Mouse (Mus musculus): ENCODE data around the gene Serpina3m. TPM values are rescaled to one million over a fixed set of nuclear protein-coding genes. Genes with fewer than 3 reads are reported as not detected.
"Not testable (repeated sequence)": the region's sequence is repeated elsewhere in the genome, so short reads cannot be mapped to it uniquely, and the experiment has no call there.

The Serpina3m gene
- polyA plus RNA-seq, 1 experiment from 2014 or later = not detected

DNA sequence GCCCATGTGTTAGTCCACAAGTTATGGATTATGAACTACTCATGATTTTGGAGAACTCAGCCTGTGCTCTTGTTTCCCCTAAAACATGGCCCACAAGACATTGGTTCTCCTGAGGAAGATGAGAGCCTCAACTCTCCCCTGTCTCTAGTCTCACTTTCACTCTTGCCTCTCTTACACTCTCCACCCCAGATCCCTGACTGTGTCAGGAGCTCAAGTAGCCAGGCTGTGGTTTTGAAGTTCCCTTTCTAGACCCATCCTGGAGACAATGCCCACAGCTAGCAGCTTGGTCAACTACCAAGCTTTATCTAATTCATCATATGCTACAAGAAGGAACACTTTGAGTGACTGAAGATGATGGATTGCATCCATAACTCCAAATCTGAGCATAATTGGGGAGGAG lies 4.2 kb downstream of the Serpina3m start:
- H3K36me3 ChIP-seq (ENCODE audit: control insufficient read depth, insufficient read depth, low read length); H3K27ac ChIP-seq (ENCODE audit: low read length); H3K4me1 ChIP-seq (ENCODE audit: control insufficient read depth, insufficient read depth, low read length); ATAC-seq; H3K4me3 ChIP-seq (ENCODE audit: low read length); H3K9ac ChIP-seq (ENCODE audit: low read depth, low read length); H3K27me3 ChIP-seq (replicated peaks; ENCODE audit: control insufficient read depth, insufficient read depth, low read length); H3K4me2 ChIP-seq (ENCODE audit: low read depth, low read length); H3K9me3 ChIP-seq (ENCODE audit: control insufficient read depth, low read length): not testable (repeated sequence)

DNA sequence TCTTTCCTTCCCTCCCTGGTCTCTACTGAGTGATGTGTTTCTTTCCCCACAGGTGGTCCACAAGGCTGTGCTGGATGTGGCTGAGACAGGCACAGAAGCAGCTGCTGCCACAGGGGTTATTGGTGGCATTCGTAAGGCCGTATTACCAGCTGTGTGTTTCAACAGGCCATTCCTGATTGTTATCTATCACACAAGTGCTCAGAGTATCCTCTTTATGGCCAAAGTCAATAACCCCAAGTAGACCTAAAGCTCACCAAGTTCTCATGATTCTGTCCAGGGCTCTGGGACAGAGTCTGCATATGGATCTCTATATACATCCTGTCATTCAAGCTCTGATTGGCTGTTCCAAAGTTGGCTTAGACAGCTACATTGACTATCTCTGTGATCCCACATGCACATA lies 6.9 kb downstream of the Serpina3m start:
- H3K36me3 ChIP-seq (ENCODE audit: control insufficient read depth, insufficient read depth, low read length) = no peaks in the 10 kb centered on the region
- ATAC-seq = no peak
- WGBS = 70% methylated on average over 2 of the region's 2 CpGs
- no peaks in the 10 kb centered on the region for H3K9me3 ChIP-seq (ENCODE audit: control insufficient read depth, low read length)
- no peak overlapping the region for H3K4me2 ChIP-seq (ENCODE audit: low read depth, low read length)
- H3K4me3 ChIP-seq (ENCODE audit: low read length) = no peak overlapping the region
- no peak overlapping the region for H3K9ac ChIP-seq (ENCODE audit: low read depth, low read length)
- H3K4me1 ChIP-seq (ENCODE audit: control insufficient read depth, insufficient read depth, low read length) = no peaks in the 10 kb centered on the region
- no peak overlapping the region for H3K27ac ChIP-seq (ENCODE audit: low read length)
- no peaks in the 10 kb centered on the region for H3K27me3 ChIP-seq (replicated peaks; ENCODE audit: control insufficient read depth, insufficient read depth, low read length)

- no peaks in the 10 kb centered on the region for H3K36me3 ChIP-seq (ENCODE audit: control insufficient read depth, insufficient read depth, low read length)
- H3K4me1 ChIP-seq (ENCODE audit: control insufficient read depth, insufficient read depth, low read length) = no peaks in the 10 kb centered on the region
- H3K27me3 ChIP-seq (replicated peaks; ENCODE audit: control insufficient read depth, insufficient read depth, low read length) = no peaks in the 10 kb centered on the region
- no peak overlapping the region for H3K4me2 ChIP-seq (ENCODE audit: low read depth, low read length)
- H3K9ac ChIP-seq (ENCODE audit: low read depth, low read length) = no peak overlapping the region
- H3K9me3 ChIP-seq (ENCODE audit: control insufficient read depth, low read length) = no peaks in the 10 kb centered on the region
- H3K27ac ChIP-seq (ENCODE audit: low read length) = no peak overlapping the region
- no peak for ATAC-seq
- H3K4me3 ChIP-seq (ENCODE audit: low read length) = no peak overlapping the region
These were observed 7.4 kb downstream of the Serpina3m start for GRCm38 (mm10) chr12:104345707-104346106.

DNA sequence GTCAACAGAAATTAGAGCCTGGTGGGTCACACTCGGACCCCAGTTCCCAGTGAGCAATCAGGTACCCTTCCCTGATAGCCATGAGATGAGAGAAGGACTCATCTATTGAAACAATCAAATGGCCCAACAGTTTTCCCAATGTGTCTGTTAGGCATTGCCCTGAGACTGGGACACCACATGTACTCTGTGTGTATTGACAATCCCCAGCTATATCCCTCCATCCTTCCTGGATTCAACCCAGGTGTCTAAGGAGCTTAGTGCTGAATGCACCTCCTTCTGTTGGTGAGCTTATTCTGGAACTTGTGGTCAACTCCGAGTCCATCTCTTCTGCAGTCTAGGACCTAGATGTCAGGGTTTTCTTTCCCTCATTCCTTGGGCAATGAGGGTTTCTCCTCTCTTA lies 8.8 kb downstream of the Serpina3m start:
- H3K4me3 ChIP-seq (ENCODE audit: low read length) = no peak overlapping the region
- H3K9me3 ChIP-seq (ENCODE audit: control insufficient read depth, low read length) = no peaks in the 10 kb centered on the region
- WGBS = 88% methylated on average over 2 of the region's 2 CpGs
- no peak overlapping the region for H3K9ac ChIP-seq (ENCODE audit: low read depth, low read length)
- no peak overlapping the region for H3K4me2 ChIP-seq (ENCODE audit: low read depth, low read length)
- H3K4me1 ChIP-seq (ENCODE audit: control insufficient read depth, insufficient read depth, low read length) = no peaks in the 10 kb centered on the region
- ATAC-seq = no peak
- no peaks in the 10 kb centered on the region for H3K36me3 ChIP-seq (ENCODE audit: control insufficient read depth, insufficient read depth, low read length)
- H3K27ac ChIP-seq (ENCODE audit: low read length) = no peak overlapping the region
- H3K27me3 ChIP-seq (replicated peaks; ENCODE audit: control insufficient read depth, insufficient read depth, low read length) = no peaks in the 10 kb centered on the region

GRCm38 (mm10) chr12:104351812-104352211 lies 13.5 kb downstream of the Serpina3m start:
- not testable (repeated sequence) for H3K9ac ChIP-seq (ENCODE audit: low read depth, low read length); H3K4me3 ChIP-seq (ENCODE audit: low read length); H3K36me3 ChIP-seq (ENCODE audit: control insufficient read depth, insufficient read depth, low read length); H3K4me2 ChIP-seq (ENCODE audit: low read depth, low read length); H3K27ac ChIP-seq (ENCODE audit: low read length); H3K4me1 ChIP-seq (ENCODE audit: control insufficient read depth, insufficient read depth, low read length); H3K27me3 ChIP-seq (replicated peaks; ENCODE audit: control insufficient read depth, insufficient read depth, low read length); H3K9me3 ChIP-seq (ENCODE audit: control insufficient read depth, low read length); ATAC-seq
- whole genome bisulfite sequencing = 33% methylated on average over 3 of the region's 3 CpGs

GRCm38 (mm10) chr12:104356006-104356405 lies 17.7 kb downstream of the Serpina3m start:
- Histone ChIP-seq H3K9ac (ENCODE audit: low read depth, low read length) (no peak overlapping the region), H3K4me1 (ENCODE audit: control insufficient read depth, insufficient read depth, low read length) (no peaks in the 10 kb centered on the region), H3K36me3 (ENCODE audit: control insufficient read depth, insufficient read depth, low read length) (no peaks in the 10 kb centered on the region), H3K4me2 (ENCODE audit: low read depth, low read length) (no peak overlapping the region), H3K27me3 (replicated peaks; ENCODE audit: control insufficient read depth, insufficient read depth, low read length) (no peaks in the 10 kb centered on the region), H3K9me3 (ENCODE audit: control insufficient read depth, low read length) (no peaks in the 10 kb centered on the region), H3K4me3 (ENCODE audit: low read length) (no peak overlapping the region), H3K27ac (ENCODE audit: low read length) (no peak overlapping the region)
- no peak for ATAC-seq
- 80% methylated on average over 3 of the region's 3 CpGs for WGBS

DNA sequence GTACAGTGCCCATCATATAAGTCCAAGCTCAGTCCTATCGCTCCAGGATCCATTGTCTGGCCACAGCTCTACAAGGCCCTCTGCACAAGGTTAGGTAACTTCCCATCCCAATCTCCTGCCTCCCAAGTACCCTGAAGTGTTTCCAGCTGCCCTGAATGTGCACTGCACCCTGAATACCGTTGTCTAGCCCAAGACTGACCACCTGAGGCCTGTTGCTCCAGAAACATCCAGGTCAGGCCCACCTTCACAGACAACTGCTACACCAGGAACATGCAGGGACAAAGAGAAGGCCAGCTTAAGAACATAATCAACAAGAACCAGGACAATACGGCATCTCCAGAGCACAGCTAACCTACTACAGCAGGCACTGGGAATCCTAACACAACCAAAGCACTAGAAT lies 31.7 kb downstream of the Serpina3m start:
- no peak overlapping the region for H3K9ac ChIP-seq (ENCODE audit: low read depth, low read length)
- H3K4me3 ChIP-seq (ENCODE audit: low read length) = no peak overlapping the region
- H3K27me3 ChIP-seq (replicated peaks; ENCODE audit: control insufficient read depth, insufficient read depth, low read length) = no peaks in the 10 kb centered on the region
- 86% methylated on average over 3 of the region's 3 CpGs for WGBS
- H3K27ac ChIP-seq (ENCODE audit: low read length) = no peak overlapping the region
- H3K4me2 ChIP-seq (ENCODE audit: low read depth, low read length) = no peak overlapping the region
- H3K9me3 ChIP-seq (ENCODE audit: control insufficient read depth, low read length) = no peaks in the 10 kb centered on the region
- no peak for ATAC-seq
- H3K36me3 ChIP-seq (ENCODE audit: control insufficient read depth, insufficient read depth, low read length) = no peaks in the 10 kb centered on the region
- H3K4me1 ChIP-seq (ENCODE audit: control insufficient read depth, insufficient read depth, low read length) = no peaks in the 10 kb centered on the region

DNA sequence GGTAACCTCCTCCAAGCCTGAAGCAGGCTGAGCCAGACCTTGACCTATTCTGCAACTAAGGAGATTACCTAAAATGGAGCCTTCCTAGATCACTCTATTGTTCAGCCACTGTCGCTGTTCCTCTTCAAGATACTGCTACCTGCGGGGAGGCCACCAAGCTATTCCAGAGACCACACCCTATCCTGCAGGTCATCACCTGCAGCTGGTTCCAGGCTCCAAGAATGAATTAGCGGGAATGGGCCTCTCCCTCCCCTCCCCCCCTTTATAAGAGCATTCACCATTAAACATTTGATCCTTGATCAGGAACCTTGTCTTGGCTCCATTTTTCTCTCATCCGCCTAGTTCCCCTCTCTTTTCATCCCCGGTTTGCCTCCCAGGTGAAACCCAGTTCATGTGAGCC lies 38.9 kb downstream of the Serpina3m start:
- not testable (repeated sequence) for H3K4me3 ChIP-seq (ENCODE audit: low read length); H3K36me3 ChIP-seq (ENCODE audit: control insufficient read depth, insufficient read depth, low read length); H3K27ac ChIP-seq (ENCODE audit: low read length); H3K4me2 ChIP-seq (ENCODE audit: low read depth, low read length); ATAC-seq; H3K9me3 ChIP-seq (ENCODE audit: control insufficient read depth, low read length); H3K4me1 ChIP-seq (ENCODE audit: control insufficient read depth, insufficient read depth, low read length); H3K9ac ChIP-seq (ENCODE audit: low read depth, low read length); H3K27me3 ChIP-seq (replicated peaks; ENCODE audit: control insufficient read depth, insufficient read depth, low read length)
- 74% methylated on average over 5 of the region's 5 CpGs for WGBS

DNA sequence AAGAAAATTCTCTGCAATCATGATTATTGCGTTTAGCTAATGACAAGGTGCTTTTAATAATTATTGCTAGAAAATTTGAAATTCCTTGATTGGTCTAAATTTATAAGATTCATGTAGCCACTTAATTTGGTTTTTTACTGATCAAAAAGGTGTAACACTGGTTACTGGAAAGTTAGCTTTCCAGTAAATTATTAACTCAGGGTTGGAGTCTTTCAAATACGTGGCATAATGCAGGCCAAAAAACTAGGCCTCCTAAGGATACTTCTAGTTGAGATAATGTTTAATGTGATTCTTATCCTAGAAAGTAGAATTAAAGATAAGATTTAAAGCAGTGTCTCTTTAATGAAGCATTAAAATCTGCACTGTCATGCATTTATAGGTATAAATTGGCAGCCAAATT lies 40.1 kb downstream of the Serpina3m start:
- WGBS = 67% methylated on average over 2 of the region's 2 CpGs
- not testable (repeated sequence) for H3K4me2 ChIP-seq (ENCODE audit: low read depth, low read length); H3K27ac ChIP-seq (ENCODE audit: low read length); ATAC-seq; H3K9me3 ChIP-seq (ENCODE audit: control insufficient read depth, low read length); H3K4me1 ChIP-seq (ENCODE audit: control insufficient read depth, insufficient read depth, low read length); H3K9ac ChIP-seq (ENCODE audit: low read depth, low read length); H3K4me3 ChIP-seq (ENCODE audit: low read length); H3K27me3 ChIP-seq (replicated peaks; ENCODE audit: control insufficient read depth, insufficient read depth, low read length); H3K36me3 ChIP-seq (ENCODE audit: control insufficient read depth, insufficient read depth, low read length)

GRCm38 (mm10) chr12:104378815-104379214 lies 40.5 kb downstream of the Serpina3m start:
- H3K4me1 ChIP-seq (ENCODE audit: control insufficient read depth, insufficient read depth, low read length); H3K4me3 ChIP-seq (ENCODE audit: low read length); H3K27me3 ChIP-seq (replicated peaks; ENCODE audit: control insufficient read depth, insufficient read depth, low read length); H3K9ac ChIP-seq (ENCODE audit: low read depth, low read length); H3K4me2 ChIP-seq (ENCODE audit: low read depth, low read length); ATAC-seq; H3K9me3 ChIP-seq (ENCODE audit: control insufficient read depth, low read length); H3K27ac ChIP-seq (ENCODE audit: low read length); H3K36me3 ChIP-seq (ENCODE audit: control insufficient read depth, insufficient read depth, low read length): not testable (repeated sequence)
- WGBS = 55% methylated on average over 5 of the region's 5 CpGs
